Mouse (Mus musculus) brown adipose tissue, adult 24 weeks (tissue): ENCODE results near the gene Pfdn6. TPM values are rescaled to one million over a fixed set of nuclear protein-coding genes. Genes with fewer than 3 reads are reported as not detected.
"Not testable (repeated sequence)": the region's sequence is repeated elsewhere in the genome, so short reads cannot be mapped to it uniquely, and the experiment has no call there.

ENCODE experiments used
- H3K27ac ChIP-seq: fragments of 200-500 bp; replicated peaks from 2 replicates; pipeline ENCODE4 v1.5.1; 2012; ENCODE audit warnings: low read depth, mild to moderate bottlenecking, low read length
- H3K4me1 ChIP-seq: fragments of 200-500 bp; 2 replicates; pipeline ENCODE4 v1.6.1; 2012; ENCODE audit warnings: low read length, mixed read lengths; ENCODE audit not compliant: control insufficient read depth, insufficient read depth, insufficient read length
- H3K4me3 ChIP-seq: fragments of 200-500 bp; 2 replicates; pipeline ENCODE4 v1.5.1; 2012; ENCODE audit warnings: low read depth, mild to moderate bottlenecking, low read length, moderate library complexity; ENCODE audit not compliant: insufficient read depth
- polyA plus RNA-seq: library from polyadenylated mRNA; stranded (reverse); fragments of >200 nt; gene quantifications from 2 replicates; pipeline ENCODE4 v1.2.4, GENCODE M21; 2012; ENCODE audit not compliant: missing spikeins, insufficient read depth, insufficient read length

Pfdn6 gene
- polyA plus RNA-seq, 1 experiment, result 83.2 TPM

DNA sequence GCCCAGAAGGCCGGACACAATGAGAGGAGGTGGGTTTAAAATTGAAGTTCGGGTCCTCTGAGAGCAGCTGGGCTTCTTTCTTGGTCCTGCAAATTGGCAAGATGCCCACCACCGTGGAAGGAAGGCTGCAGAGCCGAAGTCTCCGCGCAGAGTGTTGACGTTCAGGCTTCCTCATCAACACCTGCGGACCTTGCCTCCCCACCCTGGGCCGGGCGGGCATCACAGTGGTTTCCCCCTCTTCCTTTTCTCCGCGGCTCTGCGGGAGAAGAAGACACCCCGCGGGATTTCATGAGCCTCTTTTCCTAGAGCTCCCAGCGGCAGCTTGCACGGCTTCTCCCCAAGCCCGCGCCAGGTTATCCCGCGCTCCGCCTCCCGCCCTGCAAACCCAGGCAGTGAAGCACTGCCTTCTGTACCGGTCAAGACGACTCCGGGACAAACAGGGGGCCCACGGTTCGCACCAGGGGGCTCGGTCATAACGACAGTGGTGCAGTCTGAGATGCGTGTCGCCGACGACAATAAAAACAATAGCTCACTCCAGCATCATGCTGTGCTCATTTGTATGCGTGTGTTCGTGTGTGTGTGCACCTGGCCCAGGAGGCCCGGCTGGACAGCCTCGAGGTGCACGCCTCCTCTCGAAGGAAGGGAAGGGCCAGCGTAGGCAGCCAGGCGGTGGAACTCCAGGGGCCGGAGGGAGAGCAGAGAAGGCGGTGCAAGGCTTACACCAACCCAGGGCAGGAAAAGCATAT lies 31.6 kb downstream of the Pfdn6 start:
- Histone ChIP-seq H3K4me1 (0 out of 2 replicates have a peak, but pooled peaks cover 3% of the 10 kb centered on the region), H3K4me3 (peak overlapping the region; percentile 73), H3K27ac (0 out of 2 replicates have a peak overlapping the region, but pooled peaks have one; percentile 4)

DNA sequence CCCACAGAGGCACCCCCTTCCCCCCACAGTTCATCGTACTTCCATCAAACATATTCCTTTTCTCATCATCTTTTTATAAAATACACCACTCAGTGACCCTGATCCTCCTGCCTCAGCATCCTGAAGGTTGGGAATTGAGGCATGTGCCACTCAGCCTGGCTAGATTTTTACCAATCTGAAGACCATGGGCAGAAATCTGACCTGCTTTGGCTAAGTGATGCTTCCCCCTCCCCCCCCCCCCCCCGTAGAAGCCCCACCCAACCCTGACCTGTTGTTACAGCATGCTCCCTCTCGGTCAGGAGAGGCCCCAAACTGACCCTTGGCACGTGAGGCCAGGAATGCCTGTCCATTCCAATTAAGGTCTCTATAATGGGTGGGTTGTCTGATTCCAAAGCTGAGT lies 35.3 kb downstream of the Pfdn6 start, which contains the start of gene Platr17:
Gene Platr17 (plus strand): TSS at position 301 of the 400 bp plus-strand sequence.
- H3K27ac ChIP-seq, H3K4me1 ChIP-seq, H3K4me3 ChIP-seq: not testable (repeated sequence)

DNA sequence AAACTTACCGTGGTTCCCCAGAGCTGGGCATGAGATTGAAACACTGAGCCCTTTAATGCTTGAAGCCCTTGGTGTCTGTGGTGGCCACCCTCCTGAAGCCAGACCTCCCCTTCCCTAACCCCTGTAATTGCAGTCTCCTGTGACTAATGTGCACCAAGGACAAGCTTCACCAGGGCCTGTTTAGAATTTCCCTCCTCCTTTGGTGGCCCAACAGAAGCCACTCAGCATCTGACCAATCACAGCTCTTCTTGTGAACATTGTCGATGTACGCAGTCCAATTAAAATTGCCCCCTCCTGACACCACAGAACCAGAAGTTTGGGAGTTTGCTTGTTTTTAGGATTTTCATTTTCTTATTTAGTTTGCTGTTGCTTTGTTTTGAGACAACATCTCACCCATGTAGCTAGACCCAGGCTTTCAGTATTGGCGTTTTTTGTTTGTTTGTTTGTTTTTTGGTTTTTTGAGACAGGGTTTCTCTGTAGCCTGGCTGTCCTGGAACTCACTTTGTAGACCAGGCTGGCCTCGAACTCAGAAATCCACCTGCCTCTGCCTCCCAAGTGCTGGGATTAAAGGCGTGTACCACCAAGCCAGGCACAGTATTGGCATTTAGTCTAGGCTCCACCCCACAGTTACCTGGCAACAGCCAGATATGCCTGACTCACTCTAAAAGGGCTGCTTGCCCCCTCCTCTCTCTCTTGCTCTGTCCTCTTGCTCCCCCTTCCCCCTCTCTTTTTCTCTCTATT lies 36.1 kb downstream of the Pfdn6 start:
- H3K27ac ChIP-seq, H3K4me3 ChIP-seq, H3K4me1 ChIP-seq: not testable (repeated sequence)

DNA sequence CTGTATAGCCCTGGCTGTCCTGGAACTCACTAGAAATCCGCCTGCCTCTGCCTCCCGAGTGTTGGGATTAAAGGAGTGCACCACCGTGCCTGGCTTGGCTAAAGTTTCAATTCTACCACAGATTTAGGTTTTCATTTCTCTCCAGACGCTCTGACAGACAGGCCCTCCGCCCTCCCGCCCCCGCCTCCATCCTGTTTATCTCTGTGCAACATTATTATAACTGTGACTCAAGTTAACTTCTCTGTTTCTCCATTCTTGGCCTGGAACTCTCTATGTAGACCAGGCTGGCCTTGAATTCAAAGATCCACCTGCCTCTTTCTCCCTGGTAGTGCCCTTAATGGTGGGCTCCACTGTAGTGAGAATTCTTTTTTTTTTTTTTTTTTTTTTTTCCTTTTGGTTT lies 37.7 kb downstream of the Pfdn6 start:
- H3K4me1 ChIP-seq, result peaks cover 2% of the 10 kb centered on the region; the same call in 1 of the 2 replicates
- no peak overlapping the region for H3K4me3 ChIP-seq
- H3K27ac ChIP-seq, result 0 out of 2 replicates have a peak overlapping the region, but pooled peaks have one; percentile 53

DNA sequence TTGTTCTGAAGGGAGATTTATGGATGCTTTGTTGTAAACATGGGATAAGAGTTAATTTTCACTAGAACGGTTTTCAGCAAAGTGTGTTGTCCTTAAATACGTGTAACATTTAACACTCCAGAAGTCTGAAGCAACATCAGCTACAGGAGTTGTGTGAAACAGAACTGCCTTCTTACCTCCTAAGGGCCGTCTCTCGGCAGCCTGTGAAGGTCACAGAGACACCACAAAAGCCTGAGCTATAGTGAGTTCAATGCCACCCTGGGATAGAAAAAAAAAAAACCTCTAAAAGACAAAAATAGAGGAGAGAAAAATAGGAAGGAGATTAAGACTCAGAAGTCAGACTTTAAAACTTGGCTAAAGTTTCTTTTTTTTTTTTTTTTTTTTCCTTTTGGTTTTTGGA lies 38.1 kb downstream of the Pfdn6 start:
- Histone ChIP-seq H3K4me1 (peaks cover 2% of the 10 kb centered on the region; the same call in 1 of the 2 replicates), H3K27ac (peak overlapping the region; percentile 80), H3K4me3 (no peak overlapping the region)

DNA sequence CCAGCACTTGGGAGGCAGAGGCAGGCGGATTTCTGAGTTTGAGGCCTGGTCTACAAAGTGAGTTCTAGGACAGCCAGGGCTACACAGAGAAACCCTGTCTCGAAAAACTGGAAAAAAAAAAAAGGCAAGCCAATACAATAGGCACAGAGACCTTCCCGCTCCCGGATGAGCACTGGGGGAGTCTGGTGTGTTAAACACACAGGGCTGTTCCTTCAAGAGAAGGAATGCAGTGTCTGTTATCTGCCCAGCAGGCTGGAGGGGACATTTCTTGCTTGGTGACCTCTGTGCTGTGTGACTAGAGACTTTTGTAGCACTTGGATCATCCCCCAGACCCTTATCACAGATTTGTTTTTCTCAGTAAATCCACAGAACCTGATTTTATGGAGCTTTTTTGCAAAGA lies 38.5 kb downstream of the Pfdn6 start:
- peaks cover 2% of the 10 kb centered on the region; the same call in 1 of the 2 replicates for H3K4me1 ChIP-seq
- H3K27ac ChIP-seq, result peak overlapping the region; percentile 50

DNA sequence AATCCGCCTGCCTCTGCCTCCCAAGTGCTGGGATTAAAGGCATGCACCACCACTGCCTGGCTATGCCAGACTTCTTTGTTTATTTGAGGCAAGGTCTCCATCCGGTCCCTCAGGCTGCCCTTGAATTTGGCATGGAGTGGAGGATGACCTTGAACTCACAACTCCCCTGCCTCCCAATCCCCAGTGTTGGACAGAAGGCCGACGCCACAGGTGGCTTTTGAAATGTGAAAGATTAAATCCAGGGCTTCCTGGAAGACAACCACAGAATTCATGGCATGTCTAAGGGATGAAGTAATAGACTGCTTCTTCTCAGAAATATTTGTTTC lies 39.2 kb downstream of the Pfdn6 start:
- peaks cover 2% of the 10 kb centered on the region; the same call in 1 of the 2 replicates for H3K4me1 ChIP-seq
- H3K4me3 ChIP-seq, result no peak overlapping the region
- peak overlapping the region; percentile 84 for H3K27ac ChIP-seq

More for the DNA sequence above, 38.5 kb downstream of the Pfdn6 start:
- H3K4me3 ChIP-seq, result no peak overlapping the region

DNA sequence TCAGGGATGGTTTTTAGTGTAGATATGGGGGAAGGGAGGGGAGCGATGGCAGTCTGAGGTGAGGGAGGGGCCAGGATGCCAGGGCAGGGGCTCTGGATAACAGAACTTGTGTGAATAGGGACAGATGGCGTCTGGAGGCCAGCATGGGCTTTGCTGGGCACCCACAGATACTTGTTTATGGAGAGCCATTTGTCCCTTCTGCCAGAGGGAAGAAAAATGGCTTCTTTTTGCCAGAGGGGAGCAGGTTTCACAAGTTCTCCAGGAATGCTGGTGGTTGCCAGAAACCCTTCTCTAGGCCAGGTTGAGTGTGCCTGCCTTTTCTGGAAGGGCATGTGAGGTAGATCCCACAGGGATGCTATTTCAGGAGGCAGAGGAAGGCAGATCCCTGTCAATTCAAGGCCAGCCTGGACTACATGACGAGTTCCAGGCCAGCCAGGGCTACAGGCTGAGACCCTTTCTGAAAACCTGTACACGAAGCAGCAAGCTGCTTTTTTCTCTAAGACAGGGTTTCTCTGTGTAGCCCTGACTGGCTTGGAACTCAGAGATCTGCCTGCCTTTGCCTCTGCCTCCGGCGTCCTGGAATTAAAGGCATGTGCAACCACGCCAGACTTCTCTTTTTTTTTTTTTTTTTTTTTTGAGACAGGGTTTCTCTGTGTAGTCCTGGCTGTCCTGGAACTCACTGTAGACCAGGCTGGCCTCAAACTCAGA lies 39.7 kb downstream of the Pfdn6 start:
- peaks cover 2% of the 10 kb centered on the region; the same call in 1 of the 2 replicates for H3K4me1 ChIP-seq
- H3K4me3 ChIP-seq, result no peak overlapping the region
- peak overlapping the region; percentile 84 for H3K27ac ChIP-seq

DNA sequence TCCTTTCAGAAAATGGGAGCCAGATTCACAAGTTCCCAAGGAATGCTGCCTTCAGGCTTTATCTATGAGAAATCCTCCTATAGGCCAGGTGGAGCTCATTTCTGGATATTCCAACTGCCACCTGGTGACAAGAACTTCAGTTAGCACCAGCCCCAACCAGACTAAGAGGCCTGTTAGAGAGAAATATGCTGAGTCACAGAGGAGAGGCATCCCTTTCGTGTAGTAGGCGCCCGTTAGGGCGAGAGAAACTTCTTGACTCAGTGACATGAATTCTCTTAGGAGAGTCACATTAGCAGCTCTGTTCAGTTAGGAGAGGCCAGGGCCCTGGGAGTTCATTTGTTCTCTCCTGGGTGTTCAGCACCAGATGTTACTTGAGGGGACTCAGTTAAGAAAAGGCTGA lies 40.5 kb downstream of the Pfdn6 start:
- Histone ChIP-seq H3K27ac (peak overlapping the region; percentile 50), H3K4me1 (peaks cover 2% of the 10 kb centered on the region; the same call in 1 of the 2 replicates), H3K4me3 (no peak overlapping the region)

DNA sequence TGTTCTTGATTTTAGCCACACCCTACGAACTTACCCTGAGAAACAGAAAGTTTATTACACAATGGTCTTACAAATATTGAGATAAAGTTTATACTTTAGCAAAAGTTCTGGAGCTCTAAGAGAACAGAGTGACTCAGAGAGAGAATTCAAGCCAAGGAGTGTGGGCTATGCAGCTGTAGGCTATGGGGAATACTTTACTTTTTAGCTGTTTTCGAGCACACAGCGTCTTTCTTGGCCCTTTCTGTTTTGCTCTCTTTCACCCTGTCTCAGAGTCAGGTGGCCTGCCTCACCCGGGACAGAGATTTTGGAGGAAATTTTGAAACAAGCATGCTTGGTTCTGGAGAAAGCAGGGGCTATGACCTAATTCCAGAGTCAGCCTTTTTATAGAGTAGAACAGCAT lies 42.0 kb downstream of the Pfdn6 start:
- H3K4me3 ChIP-seq, H3K4me1 ChIP-seq: not testable (repeated sequence)
- 0 out of 2 replicates have a peak overlapping the region, but pooled peaks have one; percentile 13 for H3K27ac ChIP-seq

DNA sequence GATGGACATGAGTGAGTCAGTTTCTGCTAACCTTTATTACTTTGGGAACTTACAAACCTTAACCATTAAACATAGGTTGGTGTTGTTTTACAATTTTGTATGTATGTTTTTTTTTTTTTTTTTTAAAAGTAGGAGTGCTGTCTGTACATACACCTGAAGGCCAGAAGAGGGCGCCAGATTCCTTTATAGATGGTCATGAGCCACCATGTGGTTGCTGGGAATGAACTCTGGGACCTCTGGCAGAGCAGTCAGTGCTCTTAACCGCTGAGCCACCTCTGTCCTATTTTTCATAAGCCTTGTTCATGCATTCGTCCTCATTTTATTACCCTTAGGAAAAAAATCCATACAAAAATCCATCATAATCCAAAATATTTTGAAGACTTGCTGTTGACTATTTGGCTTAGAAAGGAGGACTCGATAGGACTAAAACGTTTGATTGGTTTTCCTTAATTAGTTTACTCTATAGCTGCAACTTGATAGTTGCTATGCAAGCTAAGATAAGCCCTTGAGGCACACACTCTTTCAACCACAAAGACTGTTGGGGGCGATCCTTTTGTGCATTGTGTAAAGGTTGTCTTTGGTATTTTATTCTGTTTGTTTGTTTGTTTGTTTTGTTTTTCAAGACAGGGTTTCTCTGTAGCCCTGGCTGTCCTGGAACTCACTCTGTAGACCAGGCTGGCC lies 42.9 kb downstream of the Pfdn6 start:
- Histone ChIP-seq H3K4me3 (no peak overlapping the region), H3K27ac (peak overlapping the region; percentile 72), H3K4me1 (peaks cover 2% of the 10 kb centered on the region; the same call in 1 of the 2 replicates)

DNA sequence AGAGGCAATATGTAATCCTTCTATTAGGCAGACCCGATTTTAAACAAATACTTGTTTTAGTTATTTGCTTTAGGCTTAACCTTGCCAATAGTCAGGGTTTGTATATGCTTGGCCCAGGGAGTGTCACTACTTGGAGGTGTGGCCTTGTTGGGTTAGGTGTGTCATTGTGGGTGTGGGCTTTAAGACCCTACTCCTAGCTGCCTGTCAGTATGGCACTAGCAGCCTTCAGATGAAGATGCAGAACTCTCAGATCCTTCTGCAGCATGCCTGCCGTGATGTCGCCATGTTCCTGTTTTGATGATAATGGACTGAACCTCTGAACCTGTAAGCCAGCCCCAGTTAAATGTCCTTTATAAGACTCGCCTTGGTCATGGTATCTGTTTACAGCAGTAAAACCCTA lies 47.1 kb downstream of the Pfdn6 start:
- H3K4me3 ChIP-seq, H3K4me1 ChIP-seq, H3K27ac ChIP-seq: not testable (repeated sequence)

DNA sequence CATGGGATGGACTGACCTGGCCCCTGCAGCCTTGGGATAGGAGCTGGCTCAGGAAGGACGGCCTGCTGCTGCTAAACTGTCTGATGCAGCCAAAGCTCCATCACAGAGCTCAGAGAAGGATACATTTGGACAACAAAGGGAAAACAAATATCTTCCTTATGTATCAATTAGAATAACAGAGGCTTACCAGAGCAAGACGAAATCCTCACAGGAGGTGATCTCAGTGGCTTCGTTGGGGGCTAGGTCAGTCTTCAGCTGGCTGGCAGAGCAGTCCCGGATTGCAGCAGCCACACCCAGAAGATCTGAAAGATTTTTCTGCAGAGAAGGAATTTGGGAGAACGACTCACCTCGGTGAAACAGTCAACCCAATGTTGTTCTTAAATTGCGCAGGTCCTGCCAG lies 47.7 kb downstream of the Pfdn6 start:
- H3K4me1 ChIP-seq, result no peaks in the 10 kb centered on the region
- H3K27ac ChIP-seq, result no peak overlapping the region
- no peak overlapping the region for H3K4me3 ChIP-seq

DNA sequence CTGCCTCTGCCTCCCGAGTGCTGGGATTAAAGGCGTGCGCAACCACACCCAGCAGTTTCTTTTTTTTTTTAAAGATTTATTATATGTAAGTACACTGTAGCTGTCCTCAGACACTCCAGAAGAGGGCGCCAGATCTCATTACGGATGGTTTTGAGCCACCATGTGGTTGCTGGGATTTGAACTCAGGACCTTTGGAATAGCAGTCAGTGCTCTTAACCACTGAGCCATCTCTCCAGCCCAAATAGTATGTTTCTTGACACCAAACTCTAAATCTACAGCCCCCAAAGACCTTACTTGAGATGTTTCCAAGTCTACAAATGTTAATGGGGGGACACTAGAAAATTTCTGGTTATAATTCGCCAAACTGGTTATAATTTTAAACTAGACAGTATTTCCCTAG lies 48.3 kb downstream of the Pfdn6 start:
- not testable (repeated sequence) for H3K4me1 ChIP-seq, H3K4me3 ChIP-seq, H3K27ac ChIP-seq

DNA sequence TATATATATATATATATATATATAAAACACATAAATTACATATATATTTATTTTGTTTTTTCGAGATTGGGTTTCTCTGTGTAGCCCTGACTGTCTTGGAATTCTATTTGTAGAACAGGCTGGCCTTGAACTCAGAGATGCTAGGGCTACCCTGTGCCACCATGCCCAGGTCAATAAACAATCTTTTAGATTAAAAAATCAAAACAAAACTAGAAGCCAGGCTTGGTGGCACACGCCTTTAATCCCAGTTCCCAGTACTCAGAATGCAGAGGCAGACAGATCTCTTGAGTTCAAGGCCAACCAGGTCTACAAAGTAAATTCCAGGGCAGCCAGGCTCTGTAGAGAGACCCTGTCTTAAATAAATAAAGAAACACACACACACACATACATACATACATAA lies 48.8 kb downstream of the Pfdn6 start:
- H3K4me3 ChIP-seq, result no peak overlapping the region
- H3K27ac ChIP-seq, result no peak overlapping the region
- no peaks in the 10 kb centered on the region for H3K4me1 ChIP-seq
